Mouse (Mus musculus) neural tube, embryonic 10.5 days (tissue): ENCODE measurements around the gene Trank1.
A peak's percentile ranks its signal among the peaks of the same experiment; 100 is the strongest.

Experiments
- DNase-seq: peaks from one replicate; pipeline ENCODE4 v3.0.0-alpha.2; 2017; ENCODE audit warnings: low spot score; ENCODE audit errors: extremely low spot score

Trank1 gene

GRCm38 (mm10) chr9:111311031-111311842 lies at the start of gene Trank1:
Trank1 (plus strand) TSS chr9:111311739.
- peak; percentile 59 for DNase-seq

GRCm38 (mm10) chr9:111267998-111268397 lies 43.5 kb upstream of the Trank1 start:
- DNase-seq, result no peak

- DNase-seq, result no peak
These were observed 40.9 kb upstream of the Trank1 start for GRCm38 (mm10) chr9:111270606-111271005.

GRCm38 (mm10) chr9:111271056-111271433 lies 40.5 kb upstream of the Trank1 start:
- DNase-seq, result no peak

GRCm38 (mm10) chr9:111271434-111272160 lies 39.9 kb upstream of the Trank1 start, which contains the start of the genes Mlh1 and Epm2aip1:
Mlh1 (minus strand) TSS chr9:111271791.
Epm2aip1 (plus strand) TSS chr9:111271929.
- DNase-seq, result peak; percentile 97

GRCm38 (mm10) chr9:111272356-111272755 lies 39.2 kb upstream of the Trank1 start:
- DNase-seq, result no peak

- DNase-seq, result no peak
These were observed 38.3 kb upstream of the Trank1 start for GRCm38 (mm10) chr9:111272996-111273785.

- no peak for DNase-seq
These were observed 37.6 kb upstream of the Trank1 start for GRCm38 (mm10) chr9:111273958-111274357.

- DNase-seq, result no peak
These were observed 36.4 kb upstream of the Trank1 start for GRCm38 (mm10) chr9:111275156-111275555.

- DNase-seq, result no peak
These were observed 26.5 kb upstream of the Trank1 start for GRCm38 (mm10) chr9:111285061-111285460.

GRCm38 (mm10) chr9:111285676-111286075 lies 25.9 kb upstream of the Trank1 start:
- DNase-seq, result peak; percentile 27

- DNase-seq, result no peak
These were observed 25.1 kb upstream of the Trank1 start for GRCm38 (mm10) chr9:111286468-111286867.

GRCm38 (mm10) chr9:111287956-111288355 lies 23.6 kb upstream of the Trank1 start:
- DNase-seq, result no peak

- DNase-seq, result no peak
These were observed 22.2 kb upstream of the Trank1 start for GRCm38 (mm10) chr9:111289294-111289831.

- peak; percentile 95 for DNase-seq
These were observed 21.7 kb upstream of the Trank1 start for GRCm38 (mm10) chr9:111289832-111290339.

GRCm38 (mm10) chr9:111290539-111291100 lies 20.9 kb upstream of the Trank1 start:
- no peak for DNase-seq

GRCm38 (mm10) chr9:111293234-111293633 lies 18.3 kb upstream of the Trank1 start:
- DNase-seq, result no peak

- no peak for DNase-seq
These were observed 16.6 kb upstream of the Trank1 start for GRCm38 (mm10) chr9:111294911-111295310.

- no peak for DNase-seq
These were observed 16.2 kb upstream of the Trank1 start for GRCm38 (mm10) chr9:111295323-111295722.

GRCm38 (mm10) chr9:111296433-111296832 lies 15.1 kb upstream of the Trank1 start:
- no peak for DNase-seq

GRCm38 (mm10) chr9:111298606-111299005 lies 12.9 kb upstream of the Trank1 start:
- DNase-seq, result no peak
